In the genomic region with DNA sequence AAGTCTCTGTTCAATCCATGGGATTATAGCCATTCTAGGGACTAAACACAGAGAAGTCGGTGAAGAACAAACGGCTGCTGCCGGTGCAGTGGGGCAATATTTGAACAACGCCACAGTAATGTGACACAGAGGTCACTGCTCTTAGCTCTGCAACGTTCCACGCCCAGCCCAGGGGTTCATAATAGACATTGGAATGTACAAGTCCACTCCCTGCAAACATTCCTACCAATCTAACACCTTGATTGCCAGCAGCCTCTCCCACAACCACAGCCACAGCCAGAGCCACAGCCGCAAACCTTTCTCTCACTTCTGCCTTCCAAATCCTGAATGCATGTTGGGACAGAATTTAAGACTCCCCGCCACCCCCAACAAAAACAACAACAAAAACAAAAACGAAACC, we compare ENCODE assay signal across 10 mouse cellular contexts. TPM values are rescaled to one million over a fixed set of nuclear protein-coding genes. Genes with fewer than 3 reads are reported as not detected.
A peak's percentile ranks its signal among the peaks of the same experiment; 100 is the strongest.
DNase-seq lines count a peak whose midpoint lies in the region; ATAC-seq and TF ChIP-seq lines count a peak whose summit lies in the region.
"Had no signal": no experiment of that assay in that cellular context is flagged by ENCODE, and none has a peak within 500 bp of the region (broad histone marks: within the 10 kb centered on the region; RNA-seq: fewer than 3 reads in every experiment).

No protein-coding gene starts in this region.

- H3K27ac ChIP-seq in lung, embryonic 14.5 days (ENCODE audit: low read depth), result peak overlapping the region; percentile 86
- no peak overlapping the region for H3K27ac ChIP-seq in hindbrain, embryonic 10.5 days
- H3K27ac ChIP-seq: embryonic facial prominence, embryonic 13.5 days; neural tube, embryonic 15.5 days had no signal

- no peaks in the 10 kb centered on the region for H3K9me3 ChIP-seq in lung, embryonic 14.5 days (ENCODE audit: low read depth, low read length)
- H3K9me3 ChIP-seq in hindbrain, embryonic 10.5 days, result no peaks in the 10 kb centered on the region
- H3K9me3 ChIP-seq: embryonic facial prominence, embryonic 13.5 days; neural tube, embryonic 15.5 days had no signal

- no peak for TF ChIP-seq CTCF in lung, embryonic 14.5 days (IDR thresholded peaks at IDR 0.05; ENCODE audit: low read depth)

- 41% methylated on average over 9 of the region's 9 CpGs for WGBS in lung, embryonic 14.5 days
- 73% methylated on average over 9 of the region's 9 CpGs for WGBS in hindbrain, embryonic 10.5 days

- no peaks in the 10 kb centered on the region for H3K4me1 ChIP-seq in lung, embryonic 14.5 days (ENCODE audit: insufficient read depth)
- H3K4me1 ChIP-seq in hindbrain, embryonic 10.5 days (replicated peaks), result no peaks in the 10 kb centered on the region
- H3K4me1 ChIP-seq: embryonic facial prominence, embryonic 13.5 days; neural tube, embryonic 15.5 days had no signal

- H3K4me3 ChIP-seq in lung, embryonic 14.5 days (ENCODE audit: low read depth, low read length), result no peak overlapping the region
- H3K4me3 ChIP-seq in hindbrain, embryonic 10.5 days, result no peak overlapping the region
- H3K4me3 ChIP-seq: embryonic facial prominence, embryonic 13.5 days; neural tube, embryonic 15.5 days had no signal

- ATAC-seq in lung, embryonic 14.5 days (ENCODE audit: insufficient read depth), result peak; percentile 92

- DNase-seq in urinary bladder, adult 18-20 months (ENCODE audit: low spot score in 2 of 2), result peak; percentile 30 to 73
- no peak for DNase-seq in urinary bladder, postnatal 10 days (ENCODE audit: low spot score)
- DNase-seq in heart, postnatal 4 days, result peak; percentile 48
- DNase-seq in lung, embryonic 14.5 days, result peak; percentile 80
- DNase-seq in cerebellum, adult 11-12 months, result no peak
- no peak for DNase-seq in right cerebral cortex, postnatal 4 days
- no peak for DNase-seq in hindbrain, embryonic 10.5 days (ENCODE audit: low spot score)
- no peak for DNase-seq in layer of hippocampus, adult 9-11 months

- no peak overlapping the region for H3K9ac ChIP-seq in lung, embryonic 14.5 days
- H3K9ac ChIP-seq: embryonic facial prominence, embryonic 13.5 days; neural tube, embryonic 15.5 days had no signal

- no peaks in the 10 kb centered on the region for H3K36me3 ChIP-seq in lung, embryonic 14.5 days (ENCODE audit: insufficient read depth)
- H3K36me3 ChIP-seq in hindbrain, embryonic 10.5 days, result no peaks in the 10 kb centered on the region
- H3K36me3 ChIP-seq: embryonic facial prominence, embryonic 13.5 days; neural tube, embryonic 15.5 days had no signal

- H3K4me2 ChIP-seq in lung, embryonic 14.5 days, result peak overlapping the region; percentile 31; the same call in 1 of the 2 replicates
- H3K4me2 ChIP-seq: embryonic facial prominence, embryonic 13.5 days; neural tube, embryonic 15.5 days had no signal

- no peaks in the 10 kb centered on the region for H3K27me3 ChIP-seq in lung, embryonic 14.5 days (ENCODE audit: insufficient read depth, low read length)
- H3K27me3 ChIP-seq in hindbrain, embryonic 10.5 days (ENCODE audit: insufficient read depth, poor library complexity, severe bottlenecking), result no peaks in the 10 kb centered on the region
- H3K27me3 ChIP-seq: embryonic facial prominence, embryonic 13.5 days; neural tube, embryonic 15.5 days had no signal

RNA-seq across cellular contexts. Expression of a gene that starts 33.8 kb away (rescaled TPM):
- 10 to 100 TPM in 1 of 2 experiments, 1 to 10 TPM in 1; 9.4 to 11.7 TPM for total RNA-seq in heart, postnatal 4 days (2021)
- 6.6 and 6.9 TPM in 2 replicates for polyA plus RNA-seq in lung, embryonic 14.5 days (2014; fragmentation: Nextera tagmentation; extraction: Ambion mirVana)
- polyA plus RNA-seq in hindbrain, embryonic 10.5 days (2016; fragmentation: Nextera tagmentation; extraction: Ambion mirVana), result 4.6 and 7.1 TPM in 2 replicates

Comparison
In these comparisons a context has a peak if more than half of its experiments do, and no peak if none do; other contexts are left out.
1. DNase-seq: peak in urinary bladder, adult 18-20 months (2 of 2), heart, postnatal 4 days (single experiment) and lung, embryonic 14.5 days (single experiment); none in urinary bladder, postnatal 10 days (single experiment), cerebellum, adult 11-12 months (single experiment), right cerebral cortex, postnatal 4 days (single experiment), hindbrain, embryonic 10.5 days (single experiment) and layer of hippocampus, adult 9-11 months (single experiment).